Mouse (Mus musculus): ENCODE results near the gene Tbc1d19. TPM values are rescaled to one million over a fixed set of nuclear protein-coding genes. Genes with fewer than 3 reads are reported as not detected.

The Tbc1d19 gene
- polyA plus RNA-seq, 1 experiment from 2014 or later, result 60.6 TPM

GRCm38 (mm10) chr5:53933628-53934027 is 124.2 kb downstream of the Tbc1d19 start:
- H3K27me3 ChIP-seq, result no peaks in the 10 kb centered on the region
- no peak for ATAC-seq
- POLR2A ChIA-PET, result no interaction called here
- CTCF ChIA-PET, result interaction anchor here (0.6 to 2.1 kb wide), 2 partner anchors 13 to 414 kb away, joined by 3 to 6 read pairs; no protein-coding TSS in a partner anchor
- in situ Hi-C loops (cut with MboI; ENCODE audit: low pct_unique_long_range_greater_than_20kb), result no loop called here
- TF ChIP-seq CTCF (IDR thresholded peaks at IDR 0.05), result no peak
- no peak for DNase-seq (ENCODE audit: low read depth, low spot score)

- ChIA-PET POLR2A (no interaction called here), CTCF (interaction anchor here (0.6 to 2.1 kb wide), 3 partner anchors 9 to 414 kb away, joined by 3 to 7 read pairs (median 6); no protein-coding TSS in a partner anchor)
- in situ Hi-C loops (cut with MboI; ENCODE audit: low pct_unique_long_range_greater_than_20kb), result no loop called here
- ATAC-seq (no peak), DNase-seq (ENCODE audit: low read depth, low spot score) (no peak)
- no peaks in the 10 kb centered on the region for H3K27me3 ChIP-seq
- no peak for TF ChIP-seq CTCF (IDR thresholded peaks at IDR 0.05)
Measured at GRCm38 (mm10) chr5:53934040-53934439, 124.6 kb downstream of the Tbc1d19 start.

GRCm38 (mm10) chr5:53934826-53935225 is 125.4 kb downstream of the Tbc1d19 start:
- DNase-seq (ENCODE audit: low read depth, low spot score) (no peak), ATAC-seq (peak; percentile 47)
- ChIA-PET POLR2A (no interaction called here), CTCF (interaction anchor here (2.0 to 2.1 kb wide), 2 partner anchors 9 to 12 kb away, joined by 6 to 7 read pairs; no protein-coding TSS in a partner anchor)
- in situ Hi-C loops (cut with MboI; ENCODE audit: low pct_unique_long_range_greater_than_20kb), result no loop called here
- TF ChIP-seq CTCF (IDR thresholded peaks at IDR 0.05), result no peak
- no peaks in the 10 kb centered on the region for H3K27me3 ChIP-seq

GRCm38 (mm10) chr5:53937187-53937586 is 127.8 kb downstream of the Tbc1d19 start:
- no peak for TF ChIP-seq CTCF (IDR thresholded peaks at IDR 0.05)
- ChIA-PET CTCF (no interaction called here), POLR2A (no interaction called here)
- in situ Hi-C loops (cut with MboI; ENCODE audit: low pct_unique_long_range_greater_than_20kb), result no loop called here
- no peaks in the 10 kb centered on the region for H3K27me3 ChIP-seq
- DNase-seq (ENCODE audit: low read depth, low spot score) (no peak), ATAC-seq (no peak)

GRCm38 (mm10) chr5:53939026-53939425 is 129.6 kb downstream of the Tbc1d19 start:
- no peaks in the 10 kb centered on the region for H3K27me3 ChIP-seq
- ChIA-PET POLR2A (no interaction called here), CTCF (no interaction called here)
- no peak for TF ChIP-seq CTCF (IDR thresholded peaks at IDR 0.05)
- DNase-seq (ENCODE audit: low read depth, low spot score), result no peak
- in situ Hi-C loops (cut with MboI; ENCODE audit: low pct_unique_long_range_greater_than_20kb), result no loop called here
- ATAC-seq, result no peak

- DNase-seq (ENCODE audit: low read depth, low spot score), result no peak
- in situ Hi-C loops (cut with MboI; ENCODE audit: low pct_unique_long_range_greater_than_20kb), result no loop called here
- no peaks in the 10 kb centered on the region for H3K27me3 ChIP-seq
- no peak for TF ChIP-seq CTCF (IDR thresholded peaks at IDR 0.05)
- ChIA-PET POLR2A (no interaction called here), CTCF (interaction anchor here (1.4 kb wide), 1 partner anchor 21 kb away, joined by 4 read pairs; no protein-coding TSS in a partner anchor)
- ATAC-seq, result no peak
Measured at GRCm38 (mm10) chr5:53941322-53942024, 132.1 kb downstream of the Tbc1d19 start.

- DNase-seq (ENCODE audit: low read depth, low spot score) (no peak), ATAC-seq (no peak)
- ChIA-PET CTCF (no interaction called here), POLR2A (no interaction called here)
- no peak for TF ChIP-seq CTCF (IDR thresholded peaks at IDR 0.05)
- in situ Hi-C loops (cut with MboI; ENCODE audit: low pct_unique_long_range_greater_than_20kb), result no loop called here
- H3K27me3 ChIP-seq, result no peaks in the 10 kb centered on the region
Measured at GRCm38 (mm10) chr5:53942332-53942731, 132.9 kb downstream of the Tbc1d19 start.

- DNase-seq (ENCODE audit: low read depth, low spot score), result no peak
- in situ Hi-C loops (cut with MboI; ENCODE audit: low pct_unique_long_range_greater_than_20kb), result no loop called here
- no peak for ATAC-seq
- POLR2A ChIA-PET, result no interaction called here
- no peaks in the 10 kb centered on the region for H3K27me3 ChIP-seq
- CTCF ChIA-PET, result no interaction called here
- no peak for TF ChIP-seq CTCF (IDR thresholded peaks at IDR 0.05)
Measured at GRCm38 (mm10) chr5:53943321-53943857, 134.0 kb downstream of the Tbc1d19 start.

GRCm38 (mm10) chr5:53946747-53947146 is 137.3 kb downstream of the Tbc1d19 start:
- no peak for TF ChIP-seq CTCF (IDR thresholded peaks at IDR 0.05)
- DNase-seq (ENCODE audit: low read depth, low spot score) (no peak), ATAC-seq (no peak)
- in situ Hi-C loops (cut with MboI; ENCODE audit: low pct_unique_long_range_greater_than_20kb), result no loop called here
- POLR2A ChIA-PET, result interaction anchor here (0.7 kb wide), 1 partner anchor 35 kb away, joined by 3 read pairs; no protein-coding TSS in a partner anchor
- H3K27me3 ChIP-seq, result no peaks in the 10 kb centered on the region
- CTCF ChIA-PET, result interaction anchor here (1.2 to 1.6 kb wide), 3 partner anchors 12 to 171 kb away, joined by 3 to 6 read pairs (median 3); no protein-coding TSS in a partner anchor

GRCm38 (mm10) chr5:53947549-53948183 is 138.3 kb downstream of the Tbc1d19 start:
- in situ Hi-C loops (cut with MboI; ENCODE audit: low pct_unique_long_range_greater_than_20kb), result no loop called here

More at GRCm38 (mm10) chr5:53947549-53948183, 138.3 kb downstream of the Tbc1d19 start:
- POLR2A ChIA-PET, result interaction anchor here (0.7 kb wide), 1 partner anchor 34 kb away, joined by 3 read pairs; no protein-coding TSS in a partner anchor
- DNase-seq (ENCODE audit: low read depth, low spot score), result no peak
- CTCF ChIA-PET, result interaction anchor here (1.6 kb wide), 1 partner anchor 13 kb away, joined by 6 read pairs; no protein-coding TSS in a partner anchor
- H3K27me3 ChIP-seq, result no peaks in the 10 kb centered on the region
- no peak for TF ChIP-seq CTCF (IDR thresholded peaks at IDR 0.05)
- ATAC-seq, result no peak
